Mouse (Mus musculus) cerebellum, adult 2 months (tissue): Measurements from ENCODE around the gene Pdlim1. TPM values are rescaled to one million over a fixed set of nuclear protein-coding genes. Genes with fewer than 3 reads are reported as not detected.

Source experiments
- DNase-seq, 2 experiments: peaks; one replicate each; pipeline ENCODE4 v3.0.0; 2021
- H3K27ac ChIP-seq: fragments of 200-500 bp; 2 replicates; pipeline ENCODE4 v1.5.1; 2012; ENCODE audit warnings: low read length, control low read depth, inconsistent platforms; ENCODE audit not compliant: insufficient read depth
- H3K27me3 ChIP-seq: fragments of 200-500 bp; 2 replicates; pipeline ENCODE4 v1.6.1; 2012; ENCODE audit warnings: inconsistent platforms, mild to moderate bottlenecking, low read length, moderate library complexity; ENCODE audit not compliant: control insufficient read depth, insufficient read depth
- H3K4me1 ChIP-seq: fragments of 200-500 bp; 2 replicates; pipeline ENCODE4 v1.6.1; 2011; ENCODE audit warnings: low read length; ENCODE audit not compliant: control insufficient read depth, insufficient read depth
- H3K4me3 ChIP-seq: fragments of 200-500 bp; replicated peaks from 2 replicates; pipeline ENCODE3; 2011; ENCODE audit warnings: mild to moderate bottlenecking, low read depth, low read length, control low read depth; ENCODE audit not compliant: insufficient read depth
- CTCF ChIP-seq: fragments of 200-500 bp; IDR thresholded peaks from 2 replicates; pipeline ENCODE4 v1.5.1; 2011; ENCODE audit warnings: low read depth, mild to moderate bottlenecking, control low read depth, low read length, moderate library complexity, borderline replicate concordance; ENCODE audit not compliant: insufficient read depth
- POLR2A ChIP-seq: fragments of 200-500 bp; IDR thresholded peaks from 2 replicates; pipeline ENCODE4 v1.6.1; 2011; ENCODE audit warnings: low read length, control low read depth, borderline replicate concordance; ENCODE audit not compliant: insufficient read depth
- WGBS: fragments of 180-500 bp; shearing (Covaris S2); methylation state at CpG from one replicate; pipeline ENCODE4 v1.1.7; 2018; 5-methylcytosine and 5-hydroxymethylcytosine counted together
- polyA plus RNA-seq: library from polyadenylated mRNA; depleted of rRNA; stranded (reverse); fragments of >200 nt; gene quantifications from 2 replicates; pipeline ENCODE4 v1.2.3, GENCODE M21; 2012; rRNA removed

The Pdlim1 gene
- polyA plus RNA-seq: 20.1 and 23.2 TPM in 2 replicates

DNA sequence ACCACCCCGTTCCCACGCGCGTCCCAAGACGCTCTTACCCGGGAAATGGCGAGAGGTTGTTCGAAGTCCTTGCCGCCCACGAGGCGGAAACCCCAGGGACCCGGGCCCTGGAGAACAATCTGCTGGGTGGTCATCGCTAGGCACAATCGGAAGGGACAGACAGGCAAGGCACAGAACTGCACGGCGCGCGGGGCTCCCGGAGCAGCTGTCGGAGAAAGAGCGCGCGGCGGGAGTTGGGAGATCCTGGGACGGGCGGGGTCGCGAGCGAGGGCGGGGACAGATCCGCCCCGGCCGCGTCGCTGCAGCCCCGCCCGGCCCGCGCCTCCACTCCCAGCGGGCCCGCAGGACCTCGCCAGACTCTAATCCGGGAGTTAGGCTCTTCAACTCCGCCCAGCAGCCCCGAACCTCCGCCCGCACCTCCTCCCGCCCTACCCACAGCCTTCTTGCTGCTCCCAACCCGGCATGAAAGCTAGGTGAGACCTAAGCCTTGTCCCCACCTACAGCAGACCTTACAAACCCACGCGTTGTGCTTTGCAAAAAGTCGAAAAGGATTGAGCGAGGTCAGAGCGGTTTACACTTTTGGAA lies at the start of gene Pdlim1:
Pdlim1 (minus strand) TSS at position 535 of the 585 bp plus-strand sequence.
- peak; percentile 29 to 30 for DNase-seq
- no peak within 1 kb of the TSS for H3K27ac ChIP-seq
- no peak for TF ChIP-seq POLR2A
- no peak for TF ChIP-seq CTCF
- H3K4me1 ChIP-seq: no peaks in the 10 kb centered on the region
- peak within 1 kb of the TSS; percentile 54 for H3K4me3 ChIP-seq
- H3K27me3 ChIP-seq: no peaks in the 10 kb centered on the region; the same call in 1 of the 2 replicates
- under 1% methylated on average over 48 of the region's 54 CpGs for WGBS

GRCm38 (mm10) chr19:40319199-40319598 lies 47.6 kb upstream of the Pdlim1 start:
- no peaks in the 10 kb centered on the region for H3K4me1 ChIP-seq
- TF ChIP-seq CTCF: no peak
- no peak for TF ChIP-seq POLR2A
- H3K4me3 ChIP-seq: no peak overlapping the region
- DNase-seq: no peak
- H3K27me3 ChIP-seq: no peaks in the 10 kb centered on the region
- no peak overlapping the region for H3K27ac ChIP-seq
- 78% methylated on average over 3 of the region's 3 CpGs for WGBS

- no peak for TF ChIP-seq POLR2A
- TF ChIP-seq CTCF: no peak
- no peak overlapping the region for H3K4me3 ChIP-seq
- DNase-seq: no peak
- no peaks in the 10 kb centered on the region for H3K27me3 ChIP-seq
- 56% methylated on average over 6 of the region's 6 CpGs for WGBS
- no peaks in the 10 kb centered on the region for H3K4me1 ChIP-seq
- no peak overlapping the region for H3K27ac ChIP-seq
These were observed 46.9 kb upstream of the Pdlim1 start for GRCm38 (mm10) chr19:40318511-40318910.

GRCm38 (mm10) chr19:40317001-40317400 lies 45.4 kb upstream of the Pdlim1 start:
- Histone ChIP-seq H3K4me3 (no peak overlapping the region), H3K27ac (no peak overlapping the region), H3K27me3 (no peaks in the 10 kb centered on the region), H3K4me1 (no peaks in the 10 kb centered on the region)
- TF ChIP-seq CTCF (no peak), POLR2A (no peak)
- 72% methylated on average over 4 of the region's 4 CpGs for WGBS
- DNase-seq: no peak

DNA sequence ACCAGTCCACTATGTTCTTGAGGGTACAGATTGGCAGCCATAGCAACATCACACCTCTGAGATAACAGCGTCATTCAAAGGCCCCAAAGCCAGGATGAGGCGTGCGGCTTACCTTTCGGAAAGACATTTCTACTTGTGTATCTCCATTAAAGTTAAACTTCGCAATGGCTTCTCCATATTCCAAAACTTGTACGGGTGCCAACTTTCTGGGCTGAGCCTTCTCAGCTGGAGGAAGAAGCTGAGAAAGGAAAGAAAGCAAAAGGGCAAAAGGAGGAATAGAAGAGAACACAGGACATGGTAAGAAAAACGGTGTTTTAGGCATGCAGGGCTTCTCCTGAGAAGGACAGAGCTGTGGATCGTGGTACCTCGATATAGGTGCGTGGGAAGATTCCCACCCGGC lies 42.6 kb upstream of the Pdlim1 start:
- no peaks in the 10 kb centered on the region for H3K4me1 ChIP-seq
- no peak overlapping the region for H3K4me3 ChIP-seq
- 95% methylated on average over 11 of the region's 11 CpGs for WGBS
- TF ChIP-seq CTCF (no peak), POLR2A (no peak)
- no peak for DNase-seq
- no peaks in the 10 kb centered on the region for H3K27me3 ChIP-seq
- no peak overlapping the region for H3K27ac ChIP-seq

- peaks cover 4% of the 10 kb centered on the region; the same call in 1 of the 2 replicates for H3K4me1 ChIP-seq
- DNase-seq: no peak
- 95% methylated on average over 8 of the region's 8 CpGs for WGBS
- H3K27ac ChIP-seq: no peak overlapping the region
- no peak overlapping the region for H3K4me3 ChIP-seq
- no peak for TF ChIP-seq CTCF
- no peak for TF ChIP-seq POLR2A
- no peaks in the 10 kb centered on the region for H3K27me3 ChIP-seq
These were observed 40.0 kb upstream of the Pdlim1 start for GRCm38 (mm10) chr19:40311631-40312030.

DNA sequence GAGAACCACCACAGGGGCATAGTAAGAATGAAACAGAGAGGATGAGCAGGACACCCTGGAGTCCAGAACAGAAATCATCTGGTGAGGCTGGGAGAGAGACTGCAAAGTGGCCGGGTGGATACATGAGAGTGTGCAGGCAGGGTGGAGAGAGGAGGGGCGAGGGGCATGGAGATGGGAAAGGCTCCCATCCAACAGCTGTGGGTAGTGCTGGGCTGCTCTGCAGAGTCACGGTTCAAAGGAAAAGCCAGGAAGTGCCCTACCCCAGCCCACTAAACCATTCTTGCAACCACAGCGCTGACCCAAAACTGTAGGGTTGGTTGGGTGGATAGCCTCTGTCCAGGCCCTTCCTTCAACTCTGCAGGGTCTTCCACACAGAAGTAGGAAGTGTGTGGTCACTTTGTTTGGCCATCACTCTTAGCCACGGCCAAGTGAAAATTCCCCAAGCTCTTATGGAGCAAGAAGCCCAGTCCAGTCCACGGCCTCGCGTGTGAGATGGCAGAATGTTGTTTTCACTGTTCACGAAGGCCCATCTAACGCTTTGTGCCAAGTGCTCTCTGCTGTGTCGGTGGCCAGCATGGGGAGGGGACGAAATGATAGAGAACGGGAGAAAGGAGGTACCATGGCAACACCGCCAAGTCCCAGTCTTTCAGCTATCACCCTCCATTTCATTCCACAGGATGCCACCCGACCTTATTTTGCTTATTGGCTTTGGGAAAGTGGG lies 38.9 kb upstream of the Pdlim1 start:
- WGBS: 61% methylated on average over 15 of the region's 15 CpGs
- H3K27me3 ChIP-seq: no peaks in the 10 kb centered on the region
- H3K27ac ChIP-seq: no peak overlapping the region
- no peak overlapping the region for H3K4me3 ChIP-seq
- TF ChIP-seq POLR2A (no peak), CTCF (no peak)
- peaks cover 4% of the 10 kb centered on the region; the same call in 1 of the 2 replicates for H3K4me1 ChIP-seq
- DNase-seq: no peak

GRCm38 (mm10) chr19:40309911-40310310 lies 38.3 kb upstream of the Pdlim1 start:
- no peak for TF ChIP-seq CTCF
- TF ChIP-seq POLR2A: no peak
- Histone ChIP-seq H3K4me3 (no peak overlapping the region), H3K27ac (no peak overlapping the region), H3K4me1 (peaks cover 4% of the 10 kb centered on the region; the same call in 1 of the 2 replicates), H3K27me3 (no peaks in the 10 kb centered on the region)
- no peak for DNase-seq
- WGBS: 89% methylated on average over 12 of the region's 12 CpGs
